Mouse (Mus musculus) stomach, postnatal 0 days (tissue): ENCODE results near the gene Zfp385a.

Experiments used
- CTCF ChIP-seq: IDR thresholded peaks from 2 replicates; pipeline ENCODE4 v1.5.1; 2016; ENCODE audit warnings: antibody characterized with exemption, low read depth, mild to moderate bottlenecking, moderate library complexity
- EP300 ChIP-seq: optimal IDR thresholded peaks from 2 replicates; pipeline ENCODE3; 2016; ENCODE audit warnings: antibody characterized with exemption

DNA sequence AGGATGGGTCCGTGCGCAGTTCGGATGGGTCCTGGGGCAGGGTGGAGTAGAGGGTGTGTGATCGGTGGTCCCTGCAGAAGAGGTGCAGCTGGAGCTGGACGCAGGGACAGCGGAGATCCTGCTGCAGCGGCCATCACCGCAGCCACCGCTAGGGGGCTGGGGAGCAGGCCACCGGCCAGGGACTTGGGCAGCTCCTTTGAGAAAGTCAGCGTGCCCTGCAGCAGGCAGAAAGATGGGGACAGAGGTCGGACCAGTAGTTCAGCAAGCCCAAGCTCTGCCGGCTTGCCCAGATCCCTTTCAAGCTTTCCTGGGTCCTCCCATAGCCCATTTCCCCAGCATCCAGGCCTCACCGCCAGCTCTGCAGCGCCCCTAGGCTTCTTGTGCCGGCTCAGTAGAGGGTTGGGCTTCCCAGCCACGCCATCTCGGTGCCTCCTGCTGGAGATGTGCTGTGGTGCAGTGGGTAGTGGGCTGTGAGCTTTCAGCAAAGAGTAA, 24.8 kb downstream of the Zfp385a start:
- no peak for TF ChIP-seq EP300
- TF ChIP-seq CTCF: peak; percentile 80
